Mouse (Mus musculus) stomach, postnatal 0 days (tissue): Measurements from ENCODE around the gene Rtn4rl2.

ENCODE experiments used
- CTCF ChIP-seq: IDR thresholded peaks from 2 replicates; pipeline ENCODE4 v1.5.1; 2016; ENCODE audit warnings: antibody characterized with exemption, low read depth, mild to moderate bottlenecking, moderate library complexity
- EP300 ChIP-seq: optimal IDR thresholded peaks from 2 replicates; pipeline ENCODE3; 2016; ENCODE audit warnings: antibody characterized with exemption

DNA sequence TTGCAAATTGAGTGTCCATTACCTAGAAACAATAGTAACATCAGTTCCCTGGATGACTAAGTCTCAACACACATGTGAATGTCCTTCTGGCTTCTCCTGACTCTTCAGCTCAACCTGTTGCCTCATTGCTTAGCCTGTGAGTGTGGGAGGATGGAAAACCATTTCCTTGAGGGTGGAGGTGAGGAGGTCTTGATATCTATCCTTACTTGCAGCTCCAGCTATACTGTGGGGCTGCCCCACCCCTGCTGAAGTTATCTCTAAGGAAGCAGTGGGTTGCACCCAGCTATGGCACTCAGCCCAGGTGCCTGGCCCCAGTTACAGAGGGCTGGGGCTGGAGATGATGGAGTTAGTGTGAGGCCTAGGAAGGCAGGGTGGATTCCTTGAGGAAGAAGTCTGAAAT lies 44.6 kb downstream of the Rtn4rl2 start:
- TF ChIP-seq CTCF: no peak
- no peak for TF ChIP-seq EP300
